ENCODE assay signal across 9 mouse cellular contexts in the genomic region with DNA sequence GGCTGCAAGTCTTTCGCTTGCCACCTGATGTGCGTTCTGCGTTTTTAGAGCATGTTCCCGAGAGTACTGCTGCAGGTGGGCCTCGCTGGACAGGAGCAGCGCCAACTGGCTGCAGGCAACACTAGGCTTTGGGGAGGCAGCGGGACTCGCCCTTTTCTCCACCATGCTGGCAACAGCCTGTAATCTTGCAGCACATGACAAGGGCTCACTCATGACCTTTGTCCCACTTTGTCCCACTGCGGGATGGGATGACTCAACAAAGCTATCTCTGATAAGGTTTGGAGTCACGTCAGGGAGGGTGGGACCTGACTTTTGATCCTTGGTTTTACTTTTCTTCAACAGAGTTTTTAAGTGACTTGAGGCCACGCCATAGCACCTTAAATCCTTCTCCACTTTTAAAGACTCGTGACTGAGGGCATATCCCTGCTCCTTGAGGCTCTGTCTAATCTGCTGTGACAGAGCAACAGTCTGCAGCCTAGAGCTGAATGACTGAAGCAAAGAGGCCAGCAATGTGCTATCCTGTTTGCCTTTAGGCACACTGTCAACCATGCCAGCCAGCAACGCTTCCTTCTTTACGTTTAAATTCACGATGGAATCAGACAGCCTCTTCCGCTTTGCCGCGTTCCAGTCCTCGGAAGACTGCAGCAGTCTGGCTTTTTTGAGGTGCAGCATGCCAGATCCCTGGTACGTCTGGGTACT.
DNase-seq lines count a peak whose midpoint lies in the region; ATAC-seq and TF ChIP-seq lines count a peak whose summit lies in the region.
"Had no signal": no experiment of that assay in that cellular context is flagged by ENCODE, and none has a peak within 500 bp of the region (broad histone marks: within the 10 kb centered on the region; RNA-seq: fewer than 3 reads in every experiment).

No protein-coding gene starts in this region.

- no peak for TF ChIP-seq CTCF in cerebellum, adult 2 months (IDR thresholded peaks at IDR 0.05; ENCODE audit: borderline replicate concordance, insufficient read depth, low read depth, low read length)
- TF ChIP-seq CTCF in liver, embryonic 14.5 days (IDR thresholded peaks at IDR 0.05; ENCODE audit: low read depth), result peak; percentile 34; the same call in 1 of the 2 replicates
- no peak for TF ChIP-seq CTCF in layer of hippocampus, adult 2 months (conservative IDR thresholded peaks at IDR 0.05)

- H3K4me3 ChIP-seq in cerebellum, adult 2 months (replicated peaks; ENCODE audit: insufficient read depth, low read depth, low read length), result no peak overlapping the region
- 0 out of 2 replicates have a peak overlapping the region, but pooled peaks have one; percentile 12 for H3K4me3 ChIP-seq in heart, embryonic 13.5 days
- H3K4me3 ChIP-seq in liver, embryonic 14.5 days (ENCODE audit: insufficient read depth in 1 of 2, low read depth in 2 of 2, low read length in 2 of 2), result peak overlapping the region in 1 of 2 experiments; percentile 22; a peak in 2 of 4 replicates
- H3K4me3 ChIP-seq in embryonic facial prominence, embryonic 10.5 days, result no peak overlapping the region
- H3K4me3 ChIP-seq in layer of hippocampus, adult 2 months, result no peak overlapping the region

- ATAC-seq in heart, embryonic 13.5 days (ENCODE audit: extremely low read depth, insufficient number of reproducible peaks, low FRiP score, low TSS enrichment), result peak; percentile 61; the same call in 1 of the 2 replicates
- peak; percentile 90 for ATAC-seq in liver, embryonic 14.5 days (ENCODE audit: insufficient read depth)

- TF ChIP-seq EP300 in liver, embryonic 14.5 days (IDR thresholded peaks at IDR 0.05; ENCODE audit: low read depth), result peak; percentile 77

- H3K9me3 ChIP-seq in heart, embryonic 13.5 days, result no peaks in the 10 kb centered on the region
- H3K9me3 ChIP-seq in liver, embryonic 14.5 days (ENCODE audit: control insufficient read depth, low read length), result no peaks in the 10 kb centered on the region
- H3K9me3 ChIP-seq in embryonic facial prominence, embryonic 10.5 days, result no peaks in the 10 kb centered on the region

- WGBS in cerebellum, adult 2 months, result 63% methylated on average over 20 of the region's 20 CpGs
- WGBS in heart, embryonic 13.5 days, result 52% methylated on average over 20 of the region's 20 CpGs
- 69% methylated on average over 20 of the region's 20 CpGs for WGBS in liver, embryonic 14.5 days (ENCODE audit: insufficient replicate concordance)
- WGBS in embryonic facial prominence, embryonic 10.5 days, result 92% methylated on average over 20 of the region's 20 CpGs

- peak in 1 of 2 experiments; percentile 41 for DNase-seq in cerebellum, adult 2 months
- no peak for DNase-seq in cerebellum, postnatal 10 days
- peak; percentile 70 for DNase-seq in adrenal gland, postnatal 10 days
- peak; percentile 73 to 90 (median 85) for DNase-seq in liver, embryonic 14.5 days (ENCODE audit: low read depth in 3 of 3, low spot score in 3 of 3)
- no peak for DNase-seq in embryonic facial prominence, embryonic 10.5 days (ENCODE audit: low spot score)
- no peak for DNase-seq in gastrocnemius, adult 18-20 months (ENCODE audit: low spot score)
- no peak for DNase-seq in layer of hippocampus, adult 2 months (ENCODE audit: low spot score in 2 of 2)
- DNase-seq: thymus, postnatal 36 days had no signal

- peaks cover 9% of the 10 kb centered on the region for H3K4me1 ChIP-seq in cerebellum, adult 2 months (ENCODE audit: control insufficient read depth, insufficient read depth, low read length)
- peaks cover 54% of the 10 kb centered on the region for H3K4me1 ChIP-seq in heart, embryonic 13.5 days
- peaks cover 15 to 19% of the 10 kb centered on the region in 2 experiments for H3K4me1 ChIP-seq in liver, embryonic 14.5 days (replicated peaks; ENCODE audit: control insufficient read depth in 2 of 2, insufficient read depth in 2 of 2, low read length in 1 of 2)
- H3K4me1 ChIP-seq in embryonic facial prominence, embryonic 10.5 days, result 0 out of 2 replicates have a peak, but pooled peaks cover 2% of the 10 kb centered on the region

- H3K36me3 ChIP-seq in heart, embryonic 13.5 days, result peaks cover 52% of the 10 kb centered on the region
- H3K36me3 ChIP-seq in liver, embryonic 14.5 days (replicated peaks; ENCODE audit: control insufficient read depth, insufficient read depth, low read depth), result peaks cover 43% of the 10 kb centered on the region
- H3K36me3 ChIP-seq in embryonic facial prominence, embryonic 10.5 days (replicated peaks), result peaks cover 59% of the 10 kb centered on the region

- H3K27ac ChIP-seq in cerebellum, adult 2 months (ENCODE audit: insufficient read depth, low read length), result peak overlapping the region; percentile 43; the same call in 1 of the 2 replicates
- peak overlapping the region; percentile 76 for H3K27ac ChIP-seq in heart, embryonic 13.5 days (replicated peaks)
- peak overlapping the region; percentile 82 for H3K27ac ChIP-seq in liver, embryonic 14.5 days
- H3K27ac ChIP-seq in embryonic facial prominence, embryonic 10.5 days (replicated peaks), result no peak overlapping the region
- no peak overlapping the region for H3K27ac ChIP-seq in layer of hippocampus, adult 2 months

- no peaks in the 10 kb centered on the region for H3K27me3 ChIP-seq in cerebellum, adult 2 months (ENCODE audit: control insufficient read depth, insufficient read depth, low read length)
- no peaks in the 10 kb centered on the region for H3K27me3 ChIP-seq in heart, embryonic 13.5 days (replicated peaks)
- no peaks in the 10 kb centered on the region for H3K27me3 ChIP-seq in liver, embryonic 14.5 days (ENCODE audit: control insufficient read depth, insufficient read depth, low read length)
- H3K27me3 ChIP-seq in embryonic facial prominence, embryonic 10.5 days (replicated peaks; ENCODE audit: low read depth, poor library complexity, severe bottlenecking), result no peaks in the 10 kb centered on the region

- peak overlapping the region; percentile 46 for H3K4me2 ChIP-seq in heart, embryonic 13.5 days
- peak overlapping the region; percentile 58 for H3K4me2 ChIP-seq in liver, embryonic 14.5 days (ENCODE audit: low read depth)

- TF ChIP-seq POLR2A in cerebellum, adult 2 months (IDR thresholded peaks at IDR 0.05; ENCODE audit: borderline replicate concordance, insufficient read depth, low read length), result no peak

- H3K9ac ChIP-seq in heart, embryonic 13.5 days, result peak overlapping the region; percentile 33
- H3K9ac ChIP-seq in liver, embryonic 14.5 days (replicated peaks), result peak overlapping the region; percentile 51

Comparison
In these comparisons a context has a peak if more than half of its experiments do, and no peak if none do; other contexts are left out.
1. DNase-seq: peak in adrenal gland, postnatal 10 days (single experiment) and liver, embryonic 14.5 days (3 of 3); none in cerebellum, postnatal 10 days (0 of 2), embryonic facial prominence, embryonic 10.5 days (single experiment), gastrocnemius, adult 18-20 months (single experiment) and layer of hippocampus, adult 2 months (0 of 2).
2. H3K27ac ChIP-seq: peak in cerebellum, adult 2 months (single experiment), heart, embryonic 13.5 days (single experiment) and liver, embryonic 14.5 days (single experiment); none in embryonic facial prominence, embryonic 10.5 days (single experiment) and layer of hippocampus, adult 2 months (single experiment).